Mouse (Mus musculus): ENCODE results near the gene Smoc1.

Gene Smoc1

DNA sequence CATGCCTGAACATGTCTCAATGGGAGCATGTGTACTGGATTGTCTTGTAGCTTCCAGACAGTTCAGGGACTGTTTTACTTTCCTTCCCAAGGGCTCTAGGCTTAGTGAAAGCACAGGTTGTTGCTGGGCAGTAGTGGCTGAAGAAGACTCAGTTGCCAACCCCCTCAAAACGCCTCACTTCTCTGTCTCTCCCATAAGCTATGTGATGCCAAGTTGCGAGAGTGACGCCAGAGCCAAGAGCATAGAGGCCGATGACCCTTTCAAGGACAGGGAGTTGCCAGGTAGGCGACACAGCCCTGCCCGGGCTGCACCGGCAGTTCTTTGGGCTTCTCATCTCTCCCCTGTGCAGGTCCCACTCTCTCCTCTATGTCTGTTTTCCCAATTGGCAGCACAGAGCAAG, 141.4 kb downstream of the Smoc1 start:
- no peak for DNase-seq (ENCODE audit: low read depth, low spot score)

DNA sequence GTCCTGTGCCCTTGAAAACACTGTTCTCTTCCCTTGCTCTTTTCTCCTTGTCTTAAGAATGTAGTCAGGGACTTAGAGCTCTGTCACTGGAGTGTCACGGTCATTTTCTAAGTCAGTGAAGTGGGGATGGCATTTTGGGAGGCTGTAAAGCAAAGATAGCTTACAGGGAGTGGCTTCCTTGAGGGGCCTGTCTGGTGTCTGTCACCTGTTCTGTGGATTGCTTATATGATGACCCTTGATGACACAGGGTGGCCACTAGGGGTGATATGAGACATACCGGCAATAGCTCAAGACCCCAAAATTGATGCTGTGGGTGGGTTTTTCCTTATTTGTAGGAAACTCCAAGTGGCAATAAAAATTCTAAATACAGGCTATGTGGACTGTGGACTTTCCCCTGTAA, 141.9 kb downstream of the Smoc1 start:
- DNase-seq (ENCODE audit: low read depth, low spot score): no peak

DNA sequence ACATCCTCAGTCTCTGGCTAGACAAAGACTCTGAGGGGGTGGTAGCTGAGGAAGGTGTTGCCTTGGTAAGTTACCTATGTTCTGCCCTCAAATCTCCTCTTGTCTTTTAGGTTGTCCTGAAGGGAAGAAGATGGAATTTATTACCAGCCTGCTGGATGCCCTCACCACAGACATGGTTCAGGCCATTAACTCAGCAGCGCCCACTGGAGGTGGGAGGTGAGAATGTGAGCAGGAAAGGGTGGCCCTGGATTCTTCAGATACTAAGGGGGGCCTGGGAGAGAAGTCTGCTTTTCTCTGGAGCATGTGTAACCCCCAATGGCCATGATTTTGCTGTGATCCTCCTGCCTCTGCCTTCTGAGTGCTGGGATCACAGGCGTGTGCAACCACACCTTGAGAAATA, 143.5 kb downstream of the Smoc1 start:
- no peak for DNase-seq (ENCODE audit: low read depth, low spot score)

DNA sequence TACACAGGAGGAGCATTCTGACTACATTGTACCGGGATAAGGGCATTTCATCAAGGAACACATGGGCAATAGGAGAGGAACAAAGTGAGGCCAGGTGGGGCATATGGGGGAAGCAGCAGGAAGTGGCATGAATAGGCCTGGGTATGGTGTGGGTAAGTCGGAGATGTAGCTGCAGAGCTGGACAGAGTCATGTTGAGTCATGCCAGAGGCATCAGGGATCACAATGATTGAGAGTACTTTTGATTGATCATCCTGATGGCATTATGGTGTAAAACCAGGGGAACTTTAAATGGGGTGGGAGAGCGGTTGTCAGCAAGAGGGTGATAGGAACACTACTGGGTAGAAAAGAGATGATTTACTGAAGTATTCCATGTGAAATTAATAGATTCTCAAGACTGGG, 146.4 kb downstream of the Smoc1 start:
- no peak for DNase-seq (ENCODE audit: low read depth, low spot score)

DNA sequence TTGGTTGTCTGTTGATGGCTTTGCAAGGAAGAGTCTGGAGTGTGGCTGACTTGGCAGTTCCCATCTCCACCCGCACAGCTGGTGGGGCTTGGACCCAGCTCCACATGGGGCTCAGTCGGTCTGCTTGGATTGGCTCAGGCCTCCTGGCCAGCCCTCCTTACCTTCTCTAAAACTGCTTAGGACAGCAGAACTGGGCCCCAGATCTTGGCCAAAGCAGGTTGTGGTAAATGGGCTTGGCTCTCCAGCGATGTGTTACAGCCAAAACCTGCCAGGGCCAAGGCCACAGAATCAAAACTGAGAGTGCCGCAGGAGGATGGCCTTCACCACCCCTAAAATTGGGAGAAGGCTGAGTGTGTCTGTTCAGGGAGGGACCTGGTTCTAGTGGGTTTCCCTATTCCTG, 147.3 kb downstream of the Smoc1 start:
- no peak for DNase-seq (ENCODE audit: low read depth, low spot score)

DNA sequence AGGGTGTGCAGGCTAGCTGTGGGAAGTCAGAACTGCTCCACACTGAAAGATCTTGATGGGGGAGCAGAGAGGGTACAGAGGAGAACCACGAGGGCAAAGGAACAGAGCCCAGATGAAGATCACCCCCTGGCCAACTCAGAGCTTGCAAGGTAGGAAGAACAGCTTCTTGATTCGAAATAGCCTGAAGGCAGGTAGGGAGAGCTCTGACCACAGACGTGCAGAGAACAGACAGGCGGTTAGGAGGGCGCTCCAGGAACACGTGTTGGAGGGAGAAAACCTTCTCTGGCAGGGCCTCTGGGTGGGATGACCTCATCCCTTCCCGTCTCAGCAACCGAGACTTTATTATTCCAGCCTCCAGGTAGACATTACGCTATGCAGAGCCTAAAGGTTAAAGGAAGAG, 148.6 kb downstream of the Smoc1 start:
- no peak for DNase-seq (ENCODE audit: low read depth, low spot score)

DNA sequence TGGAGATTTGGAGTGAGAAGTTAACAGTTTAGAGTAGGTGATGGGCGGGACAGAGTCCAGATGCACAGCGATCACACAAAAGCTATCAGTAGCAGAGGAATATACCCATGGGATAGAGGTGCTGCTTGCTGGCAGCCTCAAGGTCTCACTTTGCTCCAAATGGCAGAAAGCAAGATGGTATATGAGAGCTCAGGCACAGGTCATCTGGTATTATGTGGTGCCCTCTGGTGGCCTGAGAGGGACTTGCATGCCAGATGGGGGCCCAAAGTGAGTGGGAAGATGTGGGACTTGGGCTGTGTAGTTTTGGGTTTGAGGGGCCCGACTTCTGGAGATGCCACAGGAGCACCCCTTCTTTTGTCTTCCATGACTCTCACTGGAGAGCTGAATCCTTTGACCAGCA, 155.5 kb downstream of the Smoc1 start:
- DNase-seq (ENCODE audit: low read depth, low spot score): peak; percentile 50

DNA sequence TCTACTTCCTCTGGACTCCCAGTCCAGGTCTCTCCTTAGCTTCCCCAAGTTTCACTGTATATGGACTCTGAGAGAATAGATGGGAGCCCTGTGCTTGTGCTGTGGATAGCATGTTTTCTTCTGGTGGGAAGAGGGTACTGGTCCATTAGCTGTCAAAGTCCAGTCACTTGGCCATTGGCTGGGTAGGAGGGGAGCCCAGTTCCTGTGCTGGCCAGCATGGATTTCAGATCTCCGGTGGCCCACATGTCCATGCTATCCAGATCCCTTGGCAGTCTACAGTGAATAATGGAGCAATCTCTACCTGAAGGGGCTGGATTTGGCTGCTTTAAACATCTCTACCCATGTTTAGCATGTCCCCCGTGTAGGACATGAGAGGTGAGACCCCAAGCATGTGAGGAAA, 158.4 kb downstream of the Smoc1 start:
- no peak for DNase-seq (ENCODE audit: low read depth, low spot score)

DNA sequence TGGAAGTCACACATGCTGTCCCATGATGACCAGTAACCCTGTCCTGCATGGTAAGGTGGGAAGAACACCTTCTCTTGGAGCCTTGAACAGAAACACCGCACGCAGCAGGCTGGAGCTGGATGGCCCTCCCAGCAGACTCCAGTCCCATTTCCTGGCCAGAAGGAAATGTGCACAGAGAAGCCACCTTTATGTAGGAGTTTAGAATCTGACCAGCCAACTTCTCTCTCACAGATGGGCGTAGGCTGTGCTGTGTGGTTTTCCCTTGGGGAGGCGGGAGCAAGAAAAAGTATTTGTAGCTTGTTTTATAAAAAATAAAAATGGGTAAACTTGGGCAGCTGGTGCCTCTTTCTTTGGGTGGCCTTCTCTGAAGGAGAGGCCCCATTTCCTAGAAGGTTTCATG, 159.5 kb downstream of the Smoc1 start:
- DNase-seq (ENCODE audit: low read depth, low spot score): no peak

DNA sequence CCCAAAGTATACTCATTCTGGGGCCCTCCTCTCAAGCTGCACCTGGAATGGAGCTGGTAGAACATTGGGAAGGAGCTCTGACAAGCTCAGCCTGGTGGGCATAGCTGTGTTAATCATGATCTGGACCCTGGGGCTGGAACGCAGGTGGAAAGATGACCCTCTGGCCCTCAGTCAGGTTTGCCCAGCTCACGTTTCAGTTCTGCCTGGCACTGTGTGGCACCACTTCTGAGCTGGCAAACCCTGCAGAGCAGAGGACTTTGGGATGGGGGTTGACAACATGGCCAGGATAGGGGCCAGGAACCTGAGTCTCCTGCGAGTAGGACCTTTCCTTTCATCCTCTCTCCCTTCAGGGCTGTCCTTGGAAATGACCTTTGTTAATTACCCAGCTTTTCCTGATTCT, 160.1 kb downstream of the Smoc1 start:
- no peak for DNase-seq (ENCODE audit: low read depth, low spot score)

DNA sequence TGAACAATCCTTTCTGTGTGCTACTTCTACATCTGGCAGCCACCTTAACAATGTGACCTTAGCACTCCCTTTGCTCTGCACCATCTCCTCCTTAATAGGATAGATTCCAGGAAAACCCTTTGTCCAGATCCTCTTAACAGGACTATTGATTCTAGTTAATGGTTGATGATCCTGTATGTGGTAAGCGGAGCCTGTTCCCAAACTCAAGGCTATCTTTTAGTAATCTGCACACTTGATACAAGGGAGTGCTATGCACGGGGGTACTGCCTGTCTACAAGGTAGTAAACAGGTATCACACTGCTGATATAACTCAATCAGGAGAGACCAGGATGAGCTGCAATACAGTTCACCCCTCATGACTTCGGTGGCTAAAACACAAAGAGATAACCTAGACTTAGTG, 161.8 kb downstream of the Smoc1 start:
- no peak for DNase-seq (ENCODE audit: low read depth, low spot score)

DNA sequence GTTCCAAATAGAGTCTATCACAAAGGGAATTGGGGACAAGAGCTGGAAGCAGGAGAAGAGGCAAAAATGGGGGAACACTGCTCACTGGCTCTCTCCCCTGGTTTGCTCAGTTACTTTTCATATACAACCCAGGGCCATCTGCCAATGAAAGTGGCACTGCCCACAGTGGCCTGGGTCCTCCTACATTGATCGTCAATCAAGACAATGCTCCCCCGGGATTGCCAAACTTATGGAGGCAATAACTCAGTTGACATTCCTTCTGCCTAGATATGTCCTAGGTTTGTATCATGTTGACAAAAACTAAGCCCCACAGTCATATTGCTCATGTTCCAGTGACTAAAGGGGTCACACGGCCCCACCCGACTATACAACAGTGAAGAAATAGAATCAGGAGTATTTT, 162.4 kb downstream of the Smoc1 start:
- no peak for DNase-seq (ENCODE audit: low read depth, low spot score)

DNA sequence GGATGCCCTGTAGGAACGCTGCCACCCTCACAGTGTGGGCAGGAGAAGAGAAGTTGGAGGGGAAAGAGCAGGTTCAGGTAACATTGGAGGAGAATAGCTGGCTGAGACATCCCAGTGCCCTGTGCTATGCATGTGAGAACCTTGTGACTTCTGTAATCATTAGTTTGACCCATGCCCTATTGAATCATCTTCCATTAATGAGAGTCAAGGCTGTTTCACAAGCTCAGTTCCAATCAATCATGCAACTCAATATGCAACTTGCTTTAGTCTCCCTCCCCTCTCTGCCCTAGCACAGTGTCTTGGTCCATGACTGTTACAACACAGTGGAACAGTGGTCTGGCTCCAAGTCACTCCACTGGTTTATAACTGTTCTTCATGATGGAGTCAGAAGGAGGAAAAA, 163.0 kb downstream of the Smoc1 start:
- DNase-seq (ENCODE audit: low read depth, low spot score): no peak

DNA sequence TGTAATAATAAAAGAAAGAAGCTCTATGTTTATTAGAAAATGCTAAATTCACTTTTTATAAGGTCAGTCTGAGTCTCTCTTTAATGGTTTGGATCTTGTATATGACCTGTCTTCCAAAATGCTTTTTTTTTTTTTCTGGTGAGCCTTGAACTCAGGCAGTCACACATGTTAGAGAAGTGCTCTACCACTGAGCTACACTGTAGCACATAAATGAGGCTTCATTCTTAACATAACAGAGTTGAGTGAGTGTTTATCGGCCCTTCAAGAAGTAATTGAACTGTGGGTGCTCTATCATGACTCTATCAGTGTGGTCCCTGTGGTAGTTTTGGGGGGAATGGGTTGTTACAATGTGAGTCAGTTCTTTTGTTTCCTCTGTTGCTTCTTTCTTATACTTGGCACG, 167.4 kb downstream of the Smoc1 start:
- DNase-seq (ENCODE audit: low read depth, low spot score): no peak

DNA sequence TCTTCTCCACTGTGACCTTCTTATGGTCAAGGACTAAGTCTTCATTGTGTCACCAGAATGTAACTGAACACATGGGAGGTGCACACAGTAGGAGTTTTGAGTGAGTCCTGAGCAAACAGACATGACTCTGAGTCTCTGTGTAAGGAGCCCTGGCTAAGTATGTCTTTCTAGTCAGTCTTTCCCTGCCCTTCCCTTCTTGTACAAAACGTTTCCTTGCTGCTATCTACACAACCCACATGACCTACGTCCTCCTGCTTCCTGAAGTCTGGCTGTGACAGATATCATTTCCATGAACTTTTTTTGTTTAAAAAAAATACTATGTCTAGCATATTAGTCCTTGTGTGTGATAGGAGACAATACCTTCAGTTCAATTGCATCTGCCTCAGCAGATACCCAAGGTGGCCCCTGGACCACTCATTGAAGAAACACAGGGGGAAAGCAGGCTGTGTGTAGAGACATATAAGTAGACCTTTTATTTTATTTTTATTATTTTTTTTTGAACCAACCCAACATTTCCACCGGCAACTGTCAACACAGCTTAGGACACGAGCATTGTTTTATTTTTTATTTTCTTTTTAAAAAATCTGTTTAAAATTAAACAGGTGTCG, 171.0 kb downstream of the Smoc1 start:
- no peak for DNase-seq (ENCODE audit: low read depth, low spot score)

DNA sequence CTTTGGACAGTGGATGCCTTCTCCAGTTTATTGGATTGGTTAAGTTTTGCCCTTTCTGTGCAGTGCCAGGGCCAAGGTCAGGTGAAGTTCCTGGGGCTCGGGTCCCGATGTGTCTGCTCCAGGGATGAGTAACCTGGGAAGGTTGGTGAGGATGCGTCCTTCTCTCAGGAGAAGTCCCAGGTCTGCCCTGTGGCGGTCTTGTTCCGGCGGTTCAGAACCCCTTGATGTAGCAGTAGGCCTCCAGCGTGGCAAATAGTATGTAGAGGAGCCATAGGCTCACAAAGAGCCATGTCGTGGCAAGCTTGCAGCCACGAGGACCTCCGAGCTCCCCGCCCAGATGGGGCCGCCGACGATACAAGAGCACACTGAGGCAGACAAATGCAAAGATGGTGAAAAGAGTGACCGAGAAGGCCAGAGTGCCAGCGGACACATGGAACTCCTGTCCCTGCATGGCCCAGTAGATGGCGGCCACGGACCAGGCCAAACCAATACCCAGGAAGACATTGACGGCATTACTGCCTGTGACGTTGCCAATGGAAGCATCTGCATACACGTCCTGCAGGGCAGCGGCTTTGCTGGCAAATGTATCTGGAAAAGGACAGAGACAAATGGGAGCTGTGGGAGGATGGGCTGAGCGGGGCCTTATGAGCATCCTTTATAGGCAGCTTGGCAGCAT, 172.8 kb downstream of the Smoc1 start:
- peak; percentile 3 for DNase-seq (ENCODE audit: low read depth, low spot score)

DNA sequence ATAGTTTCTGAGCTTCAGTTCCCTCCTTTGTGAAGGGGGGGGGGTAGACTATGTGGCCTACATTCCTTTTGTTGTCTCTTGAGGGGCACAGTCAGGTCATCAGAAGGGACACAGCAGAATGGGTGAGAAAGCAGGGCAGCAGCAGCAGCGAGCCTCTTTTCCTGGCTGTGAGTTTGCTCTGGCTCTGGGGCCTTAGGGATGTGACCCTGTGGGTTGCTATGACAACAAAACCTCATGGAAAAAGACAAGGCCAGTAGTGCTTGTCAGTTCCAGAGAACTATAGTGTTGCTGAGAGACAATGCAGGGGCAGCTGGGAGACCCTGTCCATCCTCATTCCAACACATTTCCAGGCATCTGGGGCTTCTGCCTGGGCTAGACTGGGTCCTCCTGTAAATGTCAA, 176.6 kb downstream of the Smoc1 start:
- DNase-seq (ENCODE audit: low read depth, low spot score): no peak

DNA sequence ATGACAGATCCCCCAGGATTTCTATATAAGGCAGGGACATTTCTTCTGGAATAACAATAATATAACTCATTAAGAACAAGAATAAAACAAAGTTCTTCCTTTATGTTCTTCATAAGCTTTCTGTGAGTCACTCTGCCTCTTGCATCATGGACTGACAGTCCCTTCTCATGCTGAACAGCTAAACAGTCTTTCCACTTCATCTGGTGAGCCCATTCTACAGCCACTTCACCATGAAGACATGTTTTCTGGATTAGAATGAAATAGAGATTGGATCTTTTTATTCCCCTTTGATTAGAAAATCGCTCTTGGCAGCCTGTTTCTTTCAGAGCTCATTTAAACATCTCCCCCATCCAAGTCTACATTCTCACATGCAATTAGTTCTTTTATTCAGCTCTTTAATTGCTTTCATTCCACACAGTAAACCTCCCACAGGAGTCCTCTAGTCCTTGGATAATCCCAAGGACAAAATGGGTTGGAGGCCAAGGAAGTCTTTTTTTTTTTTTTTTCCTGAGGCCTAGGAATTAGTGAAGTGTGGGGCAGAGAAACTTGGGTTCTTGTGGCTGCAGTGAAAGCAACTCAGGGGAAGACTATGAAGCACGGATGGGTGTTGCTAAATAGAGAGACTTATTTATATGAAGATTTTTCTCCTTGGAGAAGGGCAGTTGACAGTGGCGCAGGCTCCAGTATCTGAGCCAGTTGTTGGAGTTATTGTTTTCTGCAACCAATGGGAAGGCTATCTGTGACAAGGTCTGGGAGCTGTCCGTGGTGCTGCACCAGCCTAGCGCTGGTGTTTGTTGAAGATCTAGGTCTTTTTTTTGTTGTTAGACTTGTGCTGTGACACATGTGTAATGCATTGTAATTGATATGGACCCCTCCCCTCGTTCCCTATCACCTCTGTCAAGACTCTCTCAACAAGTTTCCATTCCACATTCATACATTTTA, 179.3 kb downstream of the Smoc1 start:
- DNase-seq (ENCODE audit: low read depth, low spot score): no peak

DNA sequence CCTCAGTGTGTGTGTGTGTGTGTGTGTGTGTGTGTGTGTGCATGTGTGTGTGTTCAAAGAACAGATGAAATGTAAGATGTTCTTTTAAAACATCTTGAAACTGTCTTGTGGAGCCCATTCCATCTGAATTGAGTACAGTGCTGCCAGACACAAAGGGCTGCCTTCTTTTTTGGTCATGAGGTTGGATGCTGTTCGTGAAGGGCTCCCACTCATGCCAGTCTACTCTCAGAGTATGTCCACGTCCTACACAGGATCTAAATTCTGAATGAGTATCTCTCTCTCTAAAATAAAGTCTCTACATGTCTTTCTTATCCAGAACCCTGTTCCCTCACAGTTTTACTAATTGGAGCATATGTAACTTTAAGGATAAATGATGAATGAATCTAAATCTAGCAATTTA, 182.0 kb downstream of the Smoc1 start:
- no peak for DNase-seq (ENCODE audit: low read depth, low spot score)

DNA sequence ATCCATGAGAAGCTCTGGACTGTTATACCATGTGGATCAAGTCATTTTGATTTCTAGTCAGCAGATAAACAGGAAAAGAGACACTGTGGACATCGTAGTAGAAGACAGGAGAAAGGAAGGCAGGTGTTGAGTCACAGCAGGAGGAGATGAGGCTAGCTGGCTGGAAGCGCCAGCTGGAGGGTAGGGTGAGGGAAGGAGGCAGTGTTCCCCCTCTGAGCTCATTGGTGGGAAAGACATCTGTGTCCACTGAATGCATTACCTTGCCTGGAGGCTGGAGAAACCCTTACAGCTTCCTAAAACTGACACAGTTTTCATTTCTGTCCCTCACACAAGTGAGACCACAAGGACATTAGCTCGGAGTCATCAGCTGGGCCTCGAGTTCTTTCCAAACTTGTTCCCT, 192.7 kb downstream of the Smoc1 start:
- no peak for DNase-seq (ENCODE audit: low read depth, low spot score)

DNA sequence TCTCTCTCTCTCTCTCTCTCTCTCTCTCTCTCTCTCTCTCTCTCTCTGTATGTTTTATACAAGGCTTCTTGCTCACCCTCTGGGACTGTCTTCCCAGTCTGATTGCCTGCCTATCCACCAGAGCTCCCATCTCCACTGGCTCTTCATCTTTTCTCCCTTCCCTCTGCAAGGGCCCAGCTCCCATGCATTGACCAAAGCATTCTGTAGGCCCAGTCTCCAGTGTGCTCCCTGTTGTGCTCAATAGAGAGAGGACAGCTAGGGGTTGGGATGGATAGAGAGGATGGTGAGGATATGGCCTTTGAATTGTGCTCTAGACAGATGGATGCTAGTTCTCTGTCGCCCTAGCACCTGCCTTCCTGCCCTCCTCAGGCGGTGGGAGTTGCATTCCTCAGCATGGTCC, 196.7 kb downstream of the Smoc1 start:
- DNase-seq (ENCODE audit: low read depth, low spot score): no peak

DNA sequence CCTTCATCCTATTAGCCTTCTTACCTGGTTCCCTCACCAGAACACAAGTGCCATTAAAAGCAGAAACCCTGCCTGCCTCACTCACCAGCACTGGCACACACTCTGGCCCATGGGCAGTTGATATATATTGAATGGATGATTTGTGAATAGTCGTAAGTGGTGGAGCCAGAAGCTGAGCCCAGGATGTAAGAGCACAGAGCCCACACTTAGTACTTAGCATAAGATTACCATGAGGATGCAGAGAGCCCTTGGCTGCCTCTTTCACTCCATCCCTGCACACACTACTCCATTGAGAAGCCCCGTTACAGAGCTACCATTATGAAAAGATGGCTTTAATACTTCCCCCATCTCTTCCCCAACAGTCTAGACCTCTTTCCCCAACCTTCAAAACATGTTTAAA, 198.2 kb downstream of the Smoc1 start:
- DNase-seq (ENCODE audit: low read depth, low spot score): no peak
